Mouse (Mus musculus) macrophage (primary cell): ENCODE measurements around the gene Ugt1a7c. TPM values are rescaled to one million over a fixed set of nuclear protein-coding genes. Genes with fewer than 3 reads are reported as not detected.

Experiments
- polyA plus RNA-seq: library from polyadenylated mRNA; stranded (reverse); fragments of 250-400 nt; gene quantifications from 3 replicates; pipeline ENCODE4 v1.2.4, GENCODE M21; 2018; ENCODE audit warnings: inconsistent platforms

Gene Ugt1a7c
- polyA plus RNA-seq, 1 experiment from 2014 or later, result 101 TPM

Other genes with a start within 250 kb of the Ugt1a7c start
- gene Dgkd, start 241.8 kb upstream of the Ugt1a7c start, polyA plus RNA-seq, result 33.2 to 62.9 TPM (median 58.3 TPM) in 3 replicates
- 8.1 to 11.4 TPM (median 11.0 TPM) in 3 replicates for gene Usp40, start 86.5 kb upstream of the Ugt1a7c start, polyA plus RNA-seq
- not detected in 3 replicates for gene Ugt1a10, start 39.7 kb upstream of the Ugt1a7c start, polyA plus RNA-seq
- gene Ugt1a9, start 24.3 kb upstream of the Ugt1a7c start, polyA plus RNA-seq, result 0.10 TPM in 1 of 3 replicates, not detected in the others
- not detected in 3 replicates for gene Ugt1a8, start 7.2 kb upstream of the Ugt1a7c start, polyA plus RNA-seq
- 0.21 to 0.37 TPM (median 0.30 TPM) in 3 replicates for gene Ugt1a6b, start 8.2 kb downstream of the Ugt1a7c start, polyA plus RNA-seq
- 2.5 to 7.5 TPM (median 3.9 TPM) in 3 replicates for gene Ugt1a6a, start 39.7 kb downstream of the Ugt1a7c start, polyA plus RNA-seq
- gene Ugt1a5, start 71.0 kb downstream of the Ugt1a7c start, polyA plus RNA-seq, result not detected in 3 replicates
- gene Ugt1a2, start 105.5 kb downstream of the Ugt1a7c start, polyA plus RNA-seq, result 0.14 TPM in 1 of 3 replicates, not detected in the others
- gene Dnajb3, start 110.7 kb downstream of the Ugt1a7c start, polyA plus RNA-seq, result not detected in 3 replicates
- 0.32 TPM in 1 of 3 replicates, not detected in the others for gene Ugt1a1, start 116.9 kb downstream of the Ugt1a7c start, polyA plus RNA-seq
- 0.04 to 0.31 TPM (median 0.22 TPM) in 3 replicates for gene Mroh2a, start 131.9 kb downstream of the Ugt1a7c start, polyA plus RNA-seq
- 11.5 to 23.0 TPM (median 11.6 TPM) in 3 replicates for gene Hjurp, start 182.6 kb downstream of the Ugt1a7c start, polyA plus RNA-seq
- gene Trpm8, start 182.6 kb downstream of the Ugt1a7c start, polyA plus RNA-seq, result not detected in 3 replicates